Comparison of ENCODE assay signal across 15 mouse cellular contexts in genomic region chr12:71821272-71821671, GRCm38 (mm10).
"Had no signal": no experiment of that assay in that cellular context is flagged by ENCODE, and none has a peak within 500 bp of the region (broad histone marks: within the 10 kb centered on the region; RNA-seq: fewer than 3 reads in every experiment).

No protein-coding gene starts in this region.

- ATAC-seq: midbrain, embryonic 16.5 days had no signal

- H3K9me3 ChIP-seq: megakaryocyte, embryonic 14.5 days; midbrain, embryonic 12.5 days; neural tube, embryonic 12.5 days; stomach, embryonic 15.5 days had no signal

- DNase-seq: lung, adult 18-20 months; lung, embryonic 14.5 days; lung, postnatal 10 days; lung, postnatal 4 days; midbrain, embryonic 14.5 days; right cerebral cortex, postnatal 14 days; thymus, adult 2 months; thymus, postnatal 25 days; thymus, postnatal 4 days had no signal

- H3K4me2 ChIP-seq: lung, embryonic 14.5 days; midbrain, embryonic 12.5 days; neural tube, embryonic 12.5 days; stomach, embryonic 15.5 days had no signal

- H3K36me3 ChIP-seq: midbrain, embryonic 12.5 days; neural tube, embryonic 12.5 days; stomach, embryonic 15.5 days had no signal

- H3K4me1 ChIP-seq: midbrain, embryonic 12.5 days; neural tube, embryonic 12.5 days; stomach, embryonic 15.5 days had no signal

- H3K27ac ChIP-seq: midbrain, embryonic 12.5 days; neural tube, embryonic 12.5 days; stomach, embryonic 15.5 days; stomach, postnatal 0 days had no signal

- H3K9ac ChIP-seq: lung, embryonic 14.5 days; midbrain, embryonic 12.5 days; neural tube, embryonic 12.5 days; stomach, embryonic 15.5 days had no signal

- H3K27me3 ChIP-seq: megakaryocyte, embryonic 14.5 days; neural tube, embryonic 12.5 days; stomach, embryonic 15.5 days had no signal

- H3K4me3 ChIP-seq: megakaryocyte, embryonic 14.5 days; midbrain, embryonic 12.5 days; neural tube, embryonic 12.5 days; stomach, embryonic 15.5 days had no signal
